Mouse (Mus musculus) forebrain, embryonic 12.5 days (tissue): ENCODE results near the gene Pi4k2a. TPM values are rescaled to one million over a fixed set of nuclear protein-coding genes. Genes with fewer than 3 reads are reported as not detected.

Experiments
- ATAC-seq: fragments of 200-750 bp; cut with Nextera tagmentation; 2 replicates; pipeline ENCODE4 v1.8.0; 2017; ENCODE audit warnings: moderate TSS enrichment; ENCODE audit not compliant: low FRiP score
- H3K27ac ChIP-seq: fragments of 300-500 bp; sonication (generic); 2 replicates; pipeline ENCODE4 v1.5.1; 2016; ENCODE audit warnings: mild to moderate bottlenecking
- H3K27me3 ChIP-seq: fragments of 300-500 bp; sonication (generic); 2 replicates; pipeline ENCODE4 v1.6.1; 2016; ENCODE audit warnings: mild to moderate bottlenecking
- H3K36me3 ChIP-seq: fragments of 300-500 bp; sonication (generic); replicated peaks from 2 replicates; pipeline ENCODE4 v1.6.1; 2016; ENCODE audit warnings: mild to moderate bottlenecking
- H3K4me1 ChIP-seq: fragments of 300-500 bp; sonication (generic); 2 replicates; pipeline ENCODE4 v1.6.1; 2016
- H3K4me2 ChIP-seq: fragments of 300-500 bp; sonication (generic); 2 replicates; pipeline ENCODE4 v1.6.1; 2016; ENCODE audit warnings: mild to moderate bottlenecking, moderate library complexity
- H3K4me3 ChIP-seq: fragments of 300-500 bp; sonication (generic); replicated peaks from 2 replicates; pipeline ENCODE4 v1.5.1; 2016; ENCODE audit warnings: mild to moderate bottlenecking
- H3K9ac ChIP-seq: fragments of 300-500 bp; sonication (generic); 2 replicates; pipeline ENCODE4 v1.6.1; 2016; ENCODE audit warnings: mild to moderate bottlenecking
- H3K9me3 ChIP-seq: fragments of 300-500 bp; sonication (generic); 2 replicates; pipeline ENCODE4 v1.6.1; 2016
- WGBS: fragments of 180-500 bp; shearing (Covaris S2); methylation state at CpG from one replicate; pipeline ENCODE4 v1.1.7; 2016; 5-methylcytosine and 5-hydroxymethylcytosine counted together
- polyA plus RNA-seq: library from polyadenylated mRNA; unstranded; fragments of >200 nt; fragmentation: Nextera tagmentation; extraction: Ambion mirVana; gene quantifications from 2 replicates; pipeline ENCODE4 v1.2.1, GENCODE M21; 2016

Pi4k2a gene
- polyA plus RNA-seq, 1 experiment from 2014 or later: 32.0 TPM

DNA sequence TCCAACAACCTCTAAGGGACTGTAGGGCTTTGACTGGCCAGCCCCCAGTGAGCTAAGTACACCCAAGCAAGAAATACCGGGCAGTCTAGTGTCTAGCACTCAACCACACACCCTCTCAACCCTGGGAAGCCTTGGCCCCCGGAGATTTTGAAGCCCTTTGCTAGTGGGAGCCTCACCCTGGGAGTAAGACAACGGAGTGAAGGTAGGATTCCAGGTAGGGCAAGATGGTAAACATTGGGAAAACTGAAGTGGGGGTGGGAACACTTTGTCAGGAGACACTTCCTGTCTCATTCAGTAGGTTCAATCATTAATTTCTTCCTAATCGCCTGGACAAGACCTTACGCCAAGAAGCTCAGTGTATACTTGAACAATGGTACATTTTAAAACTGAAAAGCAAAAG is 36.8 kb downstream of the Pi4k2a start:
- H3K4me2 ChIP-seq: no peak overlapping the region
- H3K9ac ChIP-seq: no peak overlapping the region
- no peaks in the 10 kb centered on the region for H3K9me3 ChIP-seq
- H3K27ac ChIP-seq: no peak overlapping the region
- H3K4me3 ChIP-seq: no peak overlapping the region
- H3K27me3 ChIP-seq: peaks cover 8% of the 10 kb centered on the region; the same call in 1 of the 2 replicates
- no peak for ATAC-seq
- H3K4me1 ChIP-seq: peaks cover 18% of the 10 kb centered on the region
- WGBS: 92% methylated on average over 5 of the region's 5 CpGs
- peaks cover 24% of the 10 kb centered on the region for H3K36me3 ChIP-seq

DNA sequence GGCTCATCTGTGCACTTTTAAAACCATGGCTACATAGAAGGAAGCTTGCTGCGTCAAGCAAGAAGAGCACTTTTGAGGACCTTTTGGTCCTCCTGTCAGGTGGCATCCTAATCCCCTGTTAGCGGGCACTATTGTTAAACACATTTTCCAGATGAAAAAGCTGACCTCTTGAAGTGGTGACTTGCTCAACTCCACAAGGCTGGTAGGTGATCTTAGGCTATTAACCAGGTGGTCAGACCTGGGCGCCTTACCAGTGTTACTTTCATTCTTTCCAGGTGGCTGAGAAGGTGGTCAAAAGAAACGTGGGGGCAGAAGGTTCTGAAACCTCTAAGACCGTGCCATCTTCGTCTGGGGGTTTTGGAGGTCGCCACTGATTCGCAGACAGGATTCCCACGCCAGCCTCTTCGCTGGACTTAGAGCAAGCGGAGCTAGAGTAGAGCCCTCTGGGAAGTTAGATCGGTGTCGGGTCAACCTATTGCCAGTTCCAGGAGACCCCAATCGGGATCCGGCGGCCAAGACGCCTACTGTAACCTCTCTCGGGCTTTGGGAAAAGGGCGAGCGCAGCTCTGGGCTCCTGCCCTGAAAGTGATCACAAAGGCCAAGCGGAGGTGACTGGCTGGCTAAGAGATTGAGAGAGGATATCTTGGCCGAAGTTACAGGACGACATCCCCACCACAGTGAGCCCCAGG is 37.9 kb downstream of the Pi4k2a start:
- peak overlapping the region; percentile 54 for H3K4me3 ChIP-seq
- peak overlapping the region; percentile 66 for H3K9ac ChIP-seq
- peak overlapping the region; percentile 70; the same call in 1 of the 2 replicates for H3K27ac ChIP-seq
- H3K9me3 ChIP-seq: no peaks in the 10 kb centered on the region
- H3K4me1 ChIP-seq: peaks cover 18% of the 10 kb centered on the region
- ATAC-seq: no peak
- 3% methylated on average over 23 of the region's 23 CpGs for WGBS
- peak overlapping the region; percentile 88 for H3K4me2 ChIP-seq
- H3K27me3 ChIP-seq: peaks cover 8% of the 10 kb centered on the region; the same call in 1 of the 2 replicates
- peaks cover 17% of the 10 kb centered on the region for H3K36me3 ChIP-seq

DNA sequence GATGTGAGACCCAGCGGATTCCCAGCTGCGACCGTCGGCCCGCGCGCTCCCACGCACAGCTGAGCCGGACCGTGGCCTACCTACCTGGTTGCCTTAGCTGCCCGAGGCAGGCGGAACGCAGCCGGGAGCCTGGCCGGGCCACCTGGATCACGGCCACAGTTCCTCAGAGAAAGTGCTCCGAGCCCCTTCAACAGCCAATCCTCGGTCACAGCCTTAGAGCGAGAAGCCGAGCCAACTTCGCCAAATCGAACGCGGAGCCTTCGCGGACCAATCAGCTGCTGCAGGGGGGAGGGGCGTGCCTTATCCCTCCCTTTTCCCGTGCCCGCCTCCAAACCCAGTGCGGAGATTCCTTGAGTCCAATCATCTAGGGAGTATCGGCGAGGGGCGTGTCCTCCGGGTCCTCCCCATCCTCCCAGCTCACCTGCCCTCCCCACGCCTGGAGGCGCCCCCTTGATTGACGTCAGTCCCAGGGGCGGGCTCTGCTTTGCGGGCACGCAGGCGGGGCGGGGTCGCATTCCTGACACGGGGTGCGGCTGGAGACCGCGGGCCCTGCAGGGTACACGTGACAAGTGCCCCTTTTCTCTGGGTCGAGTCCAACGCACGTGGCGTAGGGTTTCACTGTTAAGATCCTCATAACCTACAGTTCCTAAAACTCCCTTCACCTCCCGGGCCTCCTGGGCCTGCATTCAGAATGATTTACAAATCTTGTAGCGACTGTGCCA is 38.7 kb downstream of the Pi4k2a start, which contains the start of gene Avpi1:
Avpi1 (minus strand) TSS at position 273 of the 722 bp plus-strand sequence.
- ATAC-seq: peak; percentile 98
- Histone ChIP-seq H3K4me2 (peak within 1 kb of the TSS; percentile 88), H3K36me3 (peaks cover 10% of the 10 kb centered on the region; the same call in 1 of the 2 replicates), H3K9me3 (no peaks in the 10 kb centered on the region), H3K27ac (peak within 1 kb of the TSS; percentile 70), H3K4me3 (peak within 1 kb of the TSS; percentile 54), H3K9ac (peak within 1 kb of the TSS; percentile 66), H3K27me3 (peaks cover 8% of the 10 kb centered on the region; the same call in 1 of the 2 replicates), H3K4me1 (peaks cover 18% of the 10 kb centered on the region)
- WGBS: under 1% methylated on average over 54 of the region's 54 CpGs

DNA sequence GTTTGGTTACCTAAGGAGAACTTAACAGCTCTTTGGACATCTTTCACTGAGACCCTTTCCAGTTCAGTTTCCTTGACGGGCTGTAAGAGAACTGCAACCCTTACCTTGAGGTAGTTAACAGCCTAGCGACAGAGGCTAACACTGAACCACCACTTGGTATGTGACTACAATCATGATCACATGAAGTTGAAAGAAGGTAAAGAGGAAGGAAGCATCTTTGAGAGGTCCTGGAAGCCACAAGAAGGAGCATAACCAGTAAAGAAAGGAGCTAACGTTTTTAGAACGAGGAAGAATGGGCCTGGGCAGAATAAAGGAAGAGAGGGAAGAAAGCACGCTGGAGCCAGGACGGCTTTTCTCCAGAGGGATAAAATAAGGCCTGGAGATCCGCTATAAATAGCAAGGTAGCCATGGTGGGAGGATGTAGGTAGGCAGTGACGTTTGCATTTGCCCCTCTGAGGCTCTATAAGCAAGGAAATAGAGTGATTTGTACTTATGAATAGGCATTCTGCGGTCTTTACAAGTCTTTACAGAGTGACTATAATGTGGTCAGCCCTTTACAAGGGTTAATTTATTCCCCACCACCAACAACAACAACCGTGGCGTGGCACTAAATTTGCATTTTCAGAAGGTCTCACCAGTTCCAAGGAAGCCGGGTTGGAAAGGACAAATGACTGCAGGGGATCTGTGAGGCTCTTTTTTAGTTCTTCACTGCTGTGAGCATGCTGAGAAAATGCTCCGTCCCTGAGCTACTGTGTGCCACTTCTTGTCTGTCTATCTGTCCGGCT is 39.4 kb downstream of the Pi4k2a start:
- H3K27ac ChIP-seq: peak overlapping the region; percentile 61
- H3K9me3 ChIP-seq: no peaks in the 10 kb centered on the region
- 17% methylated on average over 14 of the region's 14 CpGs for WGBS

DNA sequence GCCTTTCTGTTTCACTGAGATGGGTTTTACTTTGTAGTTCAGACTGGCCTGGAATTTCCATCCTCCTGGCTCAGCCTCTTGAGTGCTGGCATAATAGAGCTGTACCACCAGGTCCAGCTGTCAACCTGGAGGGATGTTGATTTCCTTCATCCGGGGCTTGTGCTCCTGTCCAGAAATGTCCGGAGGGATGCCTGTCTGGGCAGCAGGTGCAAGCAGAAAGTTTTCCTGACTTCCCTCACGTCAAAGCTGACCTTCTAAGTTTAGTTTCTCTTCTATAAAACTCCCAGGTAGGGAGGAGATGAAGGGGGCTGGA is 40.0 kb downstream of the Pi4k2a start:
- H3K4me1 ChIP-seq: peaks cover 18% of the 10 kb centered on the region
- H3K4me2 ChIP-seq: no peak overlapping the region
- WGBS: 66% methylated on average over 3 of the region's 3 CpGs
- H3K9me3 ChIP-seq: no peaks in the 10 kb centered on the region
- H3K27me3 ChIP-seq: peaks cover 8% of the 10 kb centered on the region; the same call in 1 of the 2 replicates
- ATAC-seq: no peak
- H3K4me3 ChIP-seq: no peak overlapping the region
- H3K9ac ChIP-seq: no peak overlapping the region
- H3K36me3 ChIP-seq: 0 out of 2 replicates have a peak, but pooled peaks cover 1% of the 10 kb centered on the region
- H3K27ac ChIP-seq: peak overlapping the region; percentile 36; the same call in 1 of the 2 replicates

More for the DNA sequence above, 39.4 kb downstream of the Pi4k2a start:
- peaks cover 5% of the 10 kb centered on the region; the same call in 1 of the 2 replicates for H3K36me3 ChIP-seq
- no peak for ATAC-seq
- H3K4me2 ChIP-seq: peak overlapping the region; percentile 88
- H3K4me1 ChIP-seq: peaks cover 18% of the 10 kb centered on the region
- peaks cover 8% of the 10 kb centered on the region; the same call in 1 of the 2 replicates for H3K27me3 ChIP-seq
- H3K4me3 ChIP-seq: peak overlapping the region; percentile 54
- peak overlapping the region; percentile 38; the same call in 1 of the 2 replicates for H3K9ac ChIP-seq

DNA sequence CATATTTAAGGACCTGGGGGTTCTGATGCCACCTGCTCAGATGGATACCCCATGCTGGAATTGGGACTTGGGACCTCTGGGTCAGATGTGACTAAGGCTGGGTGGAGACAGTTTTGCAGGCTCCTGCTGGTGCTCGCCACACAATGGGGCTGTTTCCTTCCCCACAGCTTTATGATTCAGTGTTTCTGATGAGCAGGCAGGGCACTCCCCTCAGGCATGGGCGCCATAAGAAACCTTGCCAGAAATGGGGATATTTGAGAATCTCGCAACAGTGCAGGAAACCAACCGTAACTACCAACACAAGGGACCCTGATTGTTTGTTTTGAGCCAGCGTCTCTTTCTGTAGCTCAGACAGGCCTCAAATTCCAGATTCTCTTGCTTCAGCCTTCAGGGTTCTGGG is 40.8 kb downstream of the Pi4k2a start:
- no peaks in the 10 kb centered on the region for H3K36me3 ChIP-seq
- WGBS: 76% methylated on average over 5 of the region's 5 CpGs
- H3K4me3 ChIP-seq: no peak overlapping the region

DNA sequence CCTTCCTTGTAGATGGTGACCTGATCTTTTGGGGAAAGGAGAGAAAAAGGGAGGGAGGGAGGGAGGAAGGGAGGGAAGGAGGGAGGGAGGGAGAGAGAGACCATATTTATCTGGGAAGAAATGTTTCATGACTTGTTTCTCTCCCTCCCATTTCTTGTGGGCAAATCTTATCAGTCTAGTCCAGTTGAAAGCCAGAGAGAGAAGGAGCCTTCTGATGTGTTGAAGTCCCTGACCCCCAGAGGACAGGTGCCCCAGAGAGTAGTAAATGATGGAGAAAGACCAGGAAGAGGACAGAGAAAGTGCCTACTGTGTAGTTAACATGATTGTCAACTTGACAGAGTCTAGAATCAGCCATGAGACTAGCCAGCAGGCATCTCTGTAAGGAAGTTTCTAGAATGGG is 44.8 kb downstream of the Pi4k2a start:
- ATAC-seq: no peak
- no peak overlapping the region for H3K27ac ChIP-seq
- no peaks in the 10 kb centered on the region for H3K36me3 ChIP-seq
- no peak overlapping the region for H3K9ac ChIP-seq
- no peak overlapping the region for H3K4me3 ChIP-seq
- no peaks in the 10 kb centered on the region for H3K9me3 ChIP-seq
- H3K4me2 ChIP-seq: no peak overlapping the region
- peaks cover 10% of the 10 kb centered on the region for H3K4me1 ChIP-seq
- no peaks in the 10 kb centered on the region; the same call in 1 of the 2 replicates for H3K27me3 ChIP-seq

More for the DNA sequence above, 40.8 kb downstream of the Pi4k2a start:
- ATAC-seq: no peak
- H3K4me2 ChIP-seq: no peak overlapping the region
- H3K9ac ChIP-seq: no peak overlapping the region
- peaks cover 8% of the 10 kb centered on the region; the same call in 1 of the 2 replicates for H3K27me3 ChIP-seq
- peaks cover 24% of the 10 kb centered on the region for H3K4me1 ChIP-seq
- no peak overlapping the region for H3K27ac ChIP-seq
- no peaks in the 10 kb centered on the region for H3K9me3 ChIP-seq

DNA sequence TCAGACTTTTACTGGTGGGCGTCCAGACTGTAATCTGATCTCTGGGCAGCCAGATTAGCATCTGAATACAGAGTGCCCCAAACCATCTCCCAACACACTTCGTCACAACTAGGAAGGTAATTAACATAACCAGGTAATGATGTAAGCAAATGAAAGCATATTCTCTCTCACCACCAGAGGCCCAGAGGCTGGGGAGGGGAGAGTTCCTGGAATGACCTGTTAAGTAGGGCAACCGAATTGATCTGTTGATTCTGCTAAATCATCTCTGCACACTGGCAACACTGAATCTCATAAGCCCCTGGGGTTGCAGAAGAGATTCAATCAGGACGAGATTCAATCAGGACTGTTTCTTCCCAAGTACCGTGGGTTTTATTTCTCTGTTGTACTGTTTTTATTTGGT is 45.9 kb downstream of the Pi4k2a start:
- no peak overlapping the region for H3K27ac ChIP-seq
- 19% methylated on average over 5 of the region's 5 CpGs for WGBS
- H3K4me2 ChIP-seq: no peak overlapping the region
- H3K4me3 ChIP-seq: no peak overlapping the region
- no peaks in the 10 kb centered on the region for H3K36me3 ChIP-seq
- H3K4me1 ChIP-seq: peaks cover 7% of the 10 kb centered on the region
- no peaks in the 10 kb centered on the region for H3K9me3 ChIP-seq
- H3K9ac ChIP-seq: no peak overlapping the region
- ATAC-seq: no peak
- no peaks in the 10 kb centered on the region for H3K27me3 ChIP-seq

DNA sequence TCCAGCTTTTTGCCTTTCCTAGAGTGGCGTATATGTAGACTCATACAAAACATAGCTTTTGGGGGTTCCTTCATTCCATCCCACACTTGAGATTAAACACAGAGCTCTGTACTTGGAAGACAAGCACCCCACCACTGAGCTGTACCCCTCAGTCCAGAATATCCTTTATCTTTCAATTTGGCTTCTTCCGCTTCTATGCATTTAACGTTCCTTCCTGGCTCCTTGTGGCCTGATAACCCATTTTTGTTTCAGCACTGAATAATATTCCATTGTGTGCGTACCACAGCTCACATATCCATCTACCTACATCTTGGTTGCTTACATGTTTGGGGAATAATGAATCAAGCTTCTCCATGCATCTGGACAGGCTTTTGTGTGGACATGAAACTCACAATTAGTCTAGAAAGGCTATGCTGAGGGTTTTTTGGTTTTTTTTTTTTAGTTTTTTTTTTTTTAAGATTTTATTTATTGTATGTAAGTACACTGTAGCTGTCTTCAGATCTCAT is 47.0 kb downstream of the Pi4k2a start:
- H3K4me1 ChIP-seq: peaks cover 7% of the 10 kb centered on the region
- no peaks in the 10 kb centered on the region for H3K27me3 ChIP-seq
- ATAC-seq: no peak
- WGBS: 90% methylated on average over 4 of the region's 4 CpGs
- H3K36me3 ChIP-seq: no peaks in the 10 kb centered on the region
- H3K9me3 ChIP-seq: no peaks in the 10 kb centered on the region
- H3K4me2 ChIP-seq: no peak overlapping the region
- no peak overlapping the region for H3K4me3 ChIP-seq
- no peak overlapping the region for H3K27ac ChIP-seq
- H3K9ac ChIP-seq: no peak overlapping the region

DNA sequence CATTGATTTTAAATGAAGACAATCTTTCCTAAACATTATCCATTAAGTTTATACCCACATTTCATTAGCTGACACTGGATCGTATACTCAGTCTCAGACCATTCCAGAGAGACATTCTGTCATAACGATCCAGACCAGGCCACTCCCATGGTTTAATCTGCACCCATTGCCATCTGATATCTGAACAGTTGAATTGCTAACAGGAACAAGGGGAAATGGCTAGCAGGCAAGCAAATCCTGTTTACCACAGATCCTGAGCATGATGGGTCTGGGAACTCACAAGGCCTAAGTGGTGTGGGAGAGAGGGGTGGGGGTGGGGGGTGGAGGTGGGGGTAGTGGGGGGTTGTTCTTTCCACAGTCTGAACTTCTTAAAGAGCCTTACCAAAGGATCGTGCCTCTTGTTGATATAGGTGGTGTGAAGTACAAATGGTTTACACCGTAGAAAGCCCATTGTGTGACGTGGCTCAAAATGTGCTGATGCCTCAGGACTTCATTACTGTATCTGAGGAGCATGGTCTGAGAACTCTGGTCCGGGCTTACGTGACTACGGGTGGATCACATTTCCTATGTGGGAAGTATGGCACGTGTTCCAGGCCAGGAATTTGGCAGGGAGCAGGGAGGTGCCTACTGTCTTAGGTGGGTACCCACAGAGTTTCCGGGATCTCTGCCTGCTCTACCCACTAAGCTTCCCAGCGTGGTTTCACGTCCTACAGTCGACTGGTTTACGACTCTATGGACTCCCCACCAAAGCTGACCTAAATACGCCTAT is 48.4 kb downstream of the Pi4k2a start:
- H3K9me3 ChIP-seq: no peaks in the 10 kb centered on the region
- 86% methylated on average over 15 of the region's 15 CpGs for WGBS
- no peak overlapping the region for H3K9ac ChIP-seq
- H3K4me2 ChIP-seq: no peak overlapping the region
- ATAC-seq: no peak
- no peak overlapping the region for H3K4me3 ChIP-seq
- H3K36me3 ChIP-seq: no peaks in the 10 kb centered on the region
- H3K27me3 ChIP-seq: no peaks in the 10 kb centered on the region
- peaks cover 7% of the 10 kb centered on the region for H3K4me1 ChIP-seq
- H3K27ac ChIP-seq: no peak overlapping the region

DNA sequence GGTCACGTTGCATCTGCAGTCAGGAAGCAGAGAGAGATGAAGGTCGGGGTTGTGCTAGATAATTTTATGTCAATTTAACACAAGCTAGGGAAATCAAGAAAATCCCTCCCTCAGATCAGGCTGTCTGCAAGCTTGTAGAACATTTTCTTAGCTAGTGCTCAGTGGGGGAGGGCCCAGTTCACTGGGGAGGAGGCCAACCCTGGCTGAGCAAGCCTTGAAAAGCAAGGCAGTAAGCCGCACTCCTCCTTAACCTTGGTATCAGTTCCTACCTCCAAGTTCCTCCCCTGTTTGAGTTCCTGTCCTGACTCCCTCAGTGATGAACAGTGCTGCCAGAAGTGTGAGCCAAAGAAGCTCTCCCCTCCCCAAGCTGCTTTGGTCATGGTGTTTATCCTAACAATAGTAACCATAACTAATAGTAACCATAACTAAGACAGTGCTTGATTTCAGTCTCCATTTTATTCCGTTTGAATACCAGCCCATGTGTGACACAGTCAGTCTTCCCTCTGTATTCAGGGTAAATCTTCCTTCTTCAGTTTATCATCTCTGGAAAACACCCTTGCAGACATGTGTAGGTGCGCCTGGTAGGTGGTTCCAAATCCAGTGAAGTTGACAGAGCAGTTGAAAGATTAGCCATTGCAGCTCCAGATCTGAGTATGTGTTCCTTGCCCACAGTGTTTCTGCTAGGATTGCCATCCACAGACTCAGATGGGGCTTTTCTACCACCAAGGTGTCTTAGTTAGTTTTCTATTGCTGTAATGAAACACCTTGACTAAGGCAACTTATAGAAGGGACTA is 49.7 kb downstream of the Pi4k2a start:
- Histone ChIP-seq H3K27me3 (peaks cover 1% of the 10 kb centered on the region), H3K27ac (no peak overlapping the region), H3K9me3 (no peaks in the 10 kb centered on the region), H3K4me3 (no peak overlapping the region), H3K4me2 (no peak overlapping the region), H3K36me3 (no peaks in the 10 kb centered on the region), H3K4me1 (peaks cover 7% of the 10 kb centered on the region), H3K9ac (no peak overlapping the region)
- 85% methylated on average over 5 of the region's 5 CpGs for WGBS
- no peak for ATAC-seq
